Mouse (Mus musculus): ENCODE measurements around the gene Tmem151b.

DNA sequence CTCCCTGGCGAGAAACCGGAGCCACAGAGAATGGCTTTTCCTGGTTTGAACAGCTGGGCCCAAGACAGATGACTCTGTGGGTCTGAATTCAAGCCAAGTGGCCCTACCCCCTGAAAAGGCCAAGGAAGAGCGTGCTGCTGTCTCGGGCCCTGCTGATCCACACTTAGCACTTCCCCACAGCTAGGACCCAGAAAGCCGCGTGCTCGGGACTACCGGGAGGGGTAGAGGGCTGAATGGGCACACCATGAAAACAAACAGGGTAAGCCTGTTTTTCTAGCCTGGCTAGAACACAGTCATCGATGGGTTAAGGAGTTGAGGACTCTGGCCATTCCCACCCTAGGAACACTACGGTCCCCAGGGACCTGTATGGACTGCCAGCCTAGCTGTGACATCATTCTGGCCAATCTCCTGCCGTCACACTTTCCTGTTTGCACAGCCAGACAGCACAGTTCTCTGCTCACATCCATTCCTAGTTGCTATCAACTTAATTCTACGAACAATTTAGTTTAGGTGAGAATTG, 31.5 kb upstream of the Tmem151b start:
- TF ChIP-seq GATA1 (IDR thresholded peaks at IDR 0.05; ENCODE audit: borderline replicate concordance, low read length) (no peak), CTCF (IDR thresholded peaks at IDR 0.05; ENCODE audit: low read depth, low read length) (no peak)
